Mouse (Mus musculus) cerebellum, postnatal 10 days (tissue): ENCODE measurements around the gene Polrmt.

ENCODE experiments used
- DNase-seq, 2 experiments: peaks; one replicate each; pipeline ENCODE4 v3.0.0; 2021; ENCODE audit warnings: mixed read lengths in 2 of 2

The Polrmt gene

GRCm38 (mm10) chr10:79745898-79746773, at the start of gene Polrmt:
TSS of gene Polrmt (minus strand) at chr10:79746581.
- DNase-seq = peak; percentile 97 to 98

- no peak for DNase-seq
These were observed 49.5 kb upstream of the Polrmt start for GRCm38 (mm10) chr10:79795905-79796304.

GRCm38 (mm10) chr10:79794491-79794931, 48.1 kb upstream of the Polrmt start:
- DNase-seq = peak; percentile 57 to 62

GRCm38 (mm10) chr10:79793738-79794490, 47.5 kb upstream of the Polrmt start:
- peak; percentile 67 to 71 for DNase-seq

GRCm38 (mm10) chr10:79793051-79793737, 46.8 kb upstream of the Polrmt start, which contains the start of gene Palm:
TSS of gene Palm (plus strand) at chr10:79793572.
- peak; percentile 93 to 94 for DNase-seq

GRCm38 (mm10) chr10:79792339-79793040, 46.1 kb upstream of the Polrmt start:
- DNase-seq = no peak

- no peak for DNase-seq
These were observed 44.5 kb upstream of the Polrmt start, which contains the start of gene Prss57 for GRCm38 (mm10) chr10:79790861-79791260. TSS of gene Prss57 (minus strand) at chr10:79790961.

- DNase-seq = no peak
These were observed 43.2 kb upstream of the Polrmt start for GRCm38 (mm10) chr10:79789581-79789980.

- DNase-seq = peak; percentile 89 to 94
These were observed 42.2 kb upstream of the Polrmt start for GRCm38 (mm10) chr10:79788386-79789158.

- DNase-seq = peak; percentile 72 to 81
These were observed 37.8 kb upstream of the Polrmt start for GRCm38 (mm10) chr10:79783920-79784800.

GRCm38 (mm10) chr10:79783050-79783449, 36.7 kb upstream of the Polrmt start:
- DNase-seq = no peak

GRCm38 (mm10) chr10:79781956-79782355, 35.6 kb upstream of the Polrmt start:
- no peak for DNase-seq

GRCm38 (mm10) chr10:79781139-79781538, 34.8 kb upstream of the Polrmt start:
- DNase-seq = peak; percentile 38 to 39

GRCm38 (mm10) chr10:79780664-79781015, 34.3 kb upstream of the Polrmt start:
- peak; percentile 79 to 80 for DNase-seq

- DNase-seq = peak; percentile 98
These were observed 33.6 kb upstream of the Polrmt start for GRCm38 (mm10) chr10:79779784-79780663.

GRCm38 (mm10) chr10:79779193-79779592, 32.8 kb upstream of the Polrmt start:
- DNase-seq = no peak

- peak; percentile 82 to 88 for DNase-seq
These were observed 31.6 kb upstream of the Polrmt start for GRCm38 (mm10) chr10:79778006-79778405.

GRCm38 (mm10) chr10:79777103-79777531, 30.7 kb upstream of the Polrmt start, which contains the start of gene Fstl3:
TSS of gene Fstl3 (plus strand) at chr10:79777272.
- no peak for DNase-seq
